Mouse (Mus musculus) hindbrain, embryonic 12.5 days (tissue): ENCODE measurements around the gene Ppp4r3a. TPM values are rescaled to one million over a fixed set of nuclear protein-coding genes. Genes with fewer than 3 reads are reported as not detected.
"Not testable (repeated sequence)": the region's sequence is repeated elsewhere in the genome, so short reads cannot be mapped to it uniquely, and the experiment has no call there.

Experiments
- ATAC-seq: fragments of 200-750 bp; cut with Nextera tagmentation; 2 replicates; pipeline ENCODE4 v1.8.0; 2017; ENCODE audit warnings: moderate TSS enrichment; ENCODE audit not compliant: low FRiP score
- H3K27ac ChIP-seq: fragments of 300-500 bp; sonication (generic); 2 replicates; pipeline ENCODE4 v1.5.1; 2016; ENCODE audit warnings: mild to moderate bottlenecking
- H3K27me3 ChIP-seq: fragments of 300-500 bp; sonication (generic); 2 replicates; pipeline ENCODE4 v1.6.1; 2016; ENCODE audit warnings: mild to moderate bottlenecking
- H3K36me3 ChIP-seq: fragments of 300-500 bp; sonication (generic); 2 replicates; pipeline ENCODE4 v1.6.1; 2016; ENCODE audit warnings: mild to moderate bottlenecking
- H3K4me1 ChIP-seq: fragments of 300-500 bp; sonication (generic); 2 replicates; pipeline ENCODE4 v1.6.1; 2016
- H3K4me2 ChIP-seq: fragments of 300-500 bp; sonication (generic); replicated peaks from 2 replicates; pipeline ENCODE4 v1.6.1; 2016; ENCODE audit warnings: mild to moderate bottlenecking
- H3K4me3 ChIP-seq: fragments of 300-500 bp; sonication (generic); 2 replicates; pipeline ENCODE4 v1.5.1; 2016; ENCODE audit warnings: mild to moderate bottlenecking
- H3K9ac ChIP-seq: fragments of 300-500 bp; sonication (generic); 2 replicates; pipeline ENCODE4 v1.6.1; 2016; ENCODE audit warnings: mild to moderate bottlenecking, moderate library complexity
- H3K9me3 ChIP-seq: fragments of 300-500 bp; sonication (generic); replicated peaks from 2 replicates; pipeline ENCODE4 v1.6.1; 2016; ENCODE audit warnings: mild to moderate bottlenecking
- WGBS: fragments of 180-500 bp; shearing (Covaris S2); methylation state at CpG from one replicate; pipeline ENCODE4 v1.1.7; 2016; 5-methylcytosine and 5-hydroxymethylcytosine counted together
- polyA plus RNA-seq: library from polyadenylated mRNA; unstranded; fragments of >200 nt; fragmentation: Nextera tagmentation; extraction: Ambion mirVana; gene quantifications from 2 replicates; pipeline ENCODE4 v1.2.1, GENCODE M21; 2016

The Ppp4r3a gene
- polyA plus RNA-seq, 1 experiment from 2014 or later, result 67.6 TPM

GRCm38 (mm10) chr12:101017971-101018371 lies 65.5 kb downstream of the Ppp4r3a start:
- Histone ChIP-seq H3K4me1 (peaks cover 55% of the 10 kb centered on the region), H3K27ac (peak overlapping the region; percentile 64), H3K27me3 (peaks cover 6% of the 10 kb centered on the region; the same call in 1 of the 2 replicates), H3K9me3 (0 out of 2 replicates have a peak, but pooled peaks cover 5% of the 10 kb centered on the region), H3K4me2 (peak overlapping the region; percentile 29; the same call in 1 of the 2 replicates), H3K36me3 (peaks cover 18% of the 10 kb centered on the region), H3K9ac (0 out of 2 replicates have a peak overlapping the region, but pooled peaks have one; percentile 4), H3K4me3 (no peak overlapping the region)
- 19% methylated on average over 6 of the region's 6 CpGs for WGBS
- ATAC-seq, result peak; percentile 10; the same call in 1 of the 2 replicates

- 31% methylated on average over 5 of the region's 5 CpGs for WGBS
- Histone ChIP-seq H3K9me3 (0 out of 2 replicates have a peak, but pooled peaks cover 5% of the 10 kb centered on the region), H3K9ac (no peak overlapping the region), H3K4me1 (peaks cover 63% of the 10 kb centered on the region), H3K27ac (no peak overlapping the region), H3K36me3 (peaks cover 11% of the 10 kb centered on the region), H3K27me3 (peaks cover 9% of the 10 kb centered on the region), H3K4me3 (no peak overlapping the region), H3K4me2 (no peak overlapping the region)
- ATAC-seq, result no peak
These were observed 67.0 kb downstream of the Ppp4r3a start for GRCm38 (mm10) chr12:101016412-101016928.

DNA sequence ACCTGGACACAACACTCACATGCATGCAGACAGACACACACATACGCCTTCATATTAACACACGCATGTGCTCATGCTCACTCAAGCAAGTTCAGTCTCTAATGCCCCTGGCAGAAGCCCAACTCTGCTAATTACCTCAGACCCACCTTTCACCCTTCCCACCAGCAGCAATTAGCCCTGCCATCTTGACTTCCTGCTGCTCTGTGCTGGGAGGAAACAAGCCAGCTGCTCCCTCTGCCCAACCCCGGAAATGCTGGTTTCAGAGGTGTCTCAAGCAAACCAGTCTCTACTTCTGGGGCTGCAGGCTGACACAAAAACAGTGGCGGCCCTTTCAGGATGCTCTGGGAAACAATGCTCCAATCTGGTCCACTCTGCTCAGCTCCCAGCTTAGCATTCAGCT lies 67.6 kb downstream of the Ppp4r3a start:
- Histone ChIP-seq H3K4me2 (no peak overlapping the region), H3K36me3 (peaks cover 7% of the 10 kb centered on the region; the same call in 1 of the 2 replicates), H3K9ac (no peak overlapping the region), H3K27me3 (peaks cover 9% of the 10 kb centered on the region), H3K4me3 (no peak overlapping the region), H3K27ac (0 out of 2 replicates have a peak overlapping the region, but pooled peaks have one; percentile 17), H3K9me3 (0 out of 2 replicates have a peak, but pooled peaks cover 5% of the 10 kb centered on the region), H3K4me1 (peaks cover 60% of the 10 kb centered on the region)
- ATAC-seq, result peak; percentile 20
- WGBS, result 45% methylated on average over 4 of the region's 4 CpGs

- no peak for ATAC-seq
- peaks cover 61% of the 10 kb centered on the region for H3K4me1 ChIP-seq
- H3K9me3 ChIP-seq, result 0 out of 2 replicates have a peak, but pooled peaks cover 5% of the 10 kb centered on the region
- no peak overlapping the region for H3K27ac ChIP-seq
- H3K9ac ChIP-seq, result no peak overlapping the region
- H3K4me2 ChIP-seq, result no peak overlapping the region
- no peaks in the 10 kb centered on the region; the same call in 1 of the 2 replicates for H3K36me3 ChIP-seq
- WGBS, result 88% methylated on average over 11 of the region's 11 CpGs
- H3K27me3 ChIP-seq, result peaks cover 9% of the 10 kb centered on the region
- no peak overlapping the region for H3K4me3 ChIP-seq
These were observed 68.3 kb downstream of the Ppp4r3a start for GRCm38 (mm10) chr12:101015165-101015560.

DNA sequence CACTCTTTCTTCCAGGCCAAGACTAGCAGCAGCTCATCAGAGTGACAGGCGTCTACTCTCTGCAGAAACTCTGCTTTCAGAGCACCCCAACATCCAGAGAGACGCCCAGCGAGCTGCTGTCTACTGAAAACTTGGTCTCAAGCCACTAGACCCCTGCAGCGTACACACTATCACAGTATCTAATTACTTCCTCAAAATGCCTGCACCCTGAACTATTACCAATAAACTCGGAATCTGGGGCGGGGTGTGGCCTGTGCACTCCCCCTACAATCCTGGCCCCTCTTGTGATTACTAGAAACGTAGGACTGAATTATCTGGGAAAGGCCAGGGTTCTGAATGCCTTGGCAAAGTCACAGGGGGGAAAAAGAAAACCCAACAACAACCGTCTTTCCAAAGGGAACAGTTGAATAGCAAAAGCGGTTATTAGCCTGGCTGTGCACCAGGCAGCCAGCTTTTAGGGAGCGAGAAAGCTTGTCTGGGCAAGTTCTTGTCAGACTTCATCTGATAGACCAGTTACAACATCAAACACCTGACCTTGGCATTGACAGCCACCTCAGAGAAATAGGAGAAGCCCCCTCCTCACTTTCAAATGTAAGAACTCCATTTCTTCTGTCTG lies 68.8 kb downstream of the Ppp4r3a start:
- H3K4me1 ChIP-seq, result peaks cover 61% of the 10 kb centered on the region
- peaks cover 9% of the 10 kb centered on the region for H3K27me3 ChIP-seq
- 83% methylated on average over 10 of the region's 10 CpGs for WGBS
- no peak overlapping the region for H3K4me3 ChIP-seq
- no peak overlapping the region for H3K4me2 ChIP-seq
- no peak overlapping the region for H3K9ac ChIP-seq
- H3K9me3 ChIP-seq, result no peaks in the 10 kb centered on the region
- no peak overlapping the region for H3K27ac ChIP-seq
- no peak for ATAC-seq
- no peaks in the 10 kb centered on the region for H3K36me3 ChIP-seq

DNA sequence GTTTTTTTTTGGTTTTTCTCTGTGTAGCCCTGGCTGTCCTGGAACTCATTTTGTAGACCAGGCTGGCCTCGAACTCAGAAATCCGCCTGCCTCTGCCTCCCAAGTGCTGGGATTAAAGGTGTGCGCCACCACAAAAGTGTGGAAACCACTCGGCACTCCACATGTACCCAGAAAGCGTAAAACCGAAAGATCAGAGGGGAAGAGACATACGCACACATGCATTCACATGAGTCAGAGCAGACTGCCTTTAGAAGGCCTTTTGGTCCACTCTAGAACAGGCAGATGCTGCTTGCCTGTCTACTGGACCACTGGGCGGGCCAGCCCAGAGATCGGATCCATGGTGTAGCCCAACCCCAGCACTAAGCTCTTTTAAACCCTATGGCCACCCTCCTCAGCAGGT lies 69.8 kb downstream of the Ppp4r3a start:
- WGBS, result 92% methylated on average over 9 of the region's 9 CpGs
- H3K4me1 ChIP-seq, result peaks cover 54% of the 10 kb centered on the region
- H3K9me3 ChIP-seq, H3K36me3 ChIP-seq, H3K27ac ChIP-seq, ATAC-seq, H3K4me2 ChIP-seq, H3K27me3 ChIP-seq, H3K4me3 ChIP-seq, H3K9ac ChIP-seq: not testable (repeated sequence)

DNA sequence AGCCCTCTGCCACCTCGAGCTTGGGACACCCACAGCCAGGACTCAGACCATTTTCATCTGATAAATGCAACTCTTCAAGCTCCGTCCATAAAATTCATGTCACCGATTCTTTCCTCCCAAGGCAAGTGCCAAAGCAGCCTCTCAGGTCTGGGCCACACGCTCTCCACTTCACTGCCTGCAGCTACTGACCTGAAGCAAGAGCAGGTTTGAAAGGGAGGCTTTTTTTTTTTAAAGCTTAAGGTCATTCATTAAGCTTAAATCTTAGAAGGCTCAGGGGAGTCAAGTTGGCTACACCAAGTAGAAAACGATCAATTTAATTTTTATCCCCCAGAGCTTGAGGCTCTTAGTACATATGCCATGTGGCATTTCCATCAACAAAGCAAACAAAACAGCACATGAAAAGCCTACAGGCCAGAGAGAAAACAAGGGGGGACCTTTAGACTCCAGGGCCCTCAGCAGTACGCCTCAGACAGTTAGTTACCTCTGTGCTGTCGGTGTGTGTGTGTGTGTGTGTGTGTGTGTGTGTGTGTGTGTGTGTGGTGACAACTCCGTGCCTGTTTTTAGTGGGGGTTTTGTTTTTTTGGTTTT lies 70.3 kb downstream of the Ppp4r3a start:
- H3K4me2 ChIP-seq, result no peak overlapping the region
- H3K9me3 ChIP-seq, result no peaks in the 10 kb centered on the region
- H3K4me3 ChIP-seq, result no peak overlapping the region
- H3K27ac ChIP-seq, result no peak overlapping the region
- ATAC-seq, result no peak
- H3K9ac ChIP-seq, result no peak overlapping the region
- WGBS, result 49% methylated on average over 8 of the region's 8 CpGs
- no peaks in the 10 kb centered on the region for H3K36me3 ChIP-seq
- peaks cover 54% of the 10 kb centered on the region for H3K4me1 ChIP-seq
- peaks cover 9% of the 10 kb centered on the region for H3K27me3 ChIP-seq

DNA sequence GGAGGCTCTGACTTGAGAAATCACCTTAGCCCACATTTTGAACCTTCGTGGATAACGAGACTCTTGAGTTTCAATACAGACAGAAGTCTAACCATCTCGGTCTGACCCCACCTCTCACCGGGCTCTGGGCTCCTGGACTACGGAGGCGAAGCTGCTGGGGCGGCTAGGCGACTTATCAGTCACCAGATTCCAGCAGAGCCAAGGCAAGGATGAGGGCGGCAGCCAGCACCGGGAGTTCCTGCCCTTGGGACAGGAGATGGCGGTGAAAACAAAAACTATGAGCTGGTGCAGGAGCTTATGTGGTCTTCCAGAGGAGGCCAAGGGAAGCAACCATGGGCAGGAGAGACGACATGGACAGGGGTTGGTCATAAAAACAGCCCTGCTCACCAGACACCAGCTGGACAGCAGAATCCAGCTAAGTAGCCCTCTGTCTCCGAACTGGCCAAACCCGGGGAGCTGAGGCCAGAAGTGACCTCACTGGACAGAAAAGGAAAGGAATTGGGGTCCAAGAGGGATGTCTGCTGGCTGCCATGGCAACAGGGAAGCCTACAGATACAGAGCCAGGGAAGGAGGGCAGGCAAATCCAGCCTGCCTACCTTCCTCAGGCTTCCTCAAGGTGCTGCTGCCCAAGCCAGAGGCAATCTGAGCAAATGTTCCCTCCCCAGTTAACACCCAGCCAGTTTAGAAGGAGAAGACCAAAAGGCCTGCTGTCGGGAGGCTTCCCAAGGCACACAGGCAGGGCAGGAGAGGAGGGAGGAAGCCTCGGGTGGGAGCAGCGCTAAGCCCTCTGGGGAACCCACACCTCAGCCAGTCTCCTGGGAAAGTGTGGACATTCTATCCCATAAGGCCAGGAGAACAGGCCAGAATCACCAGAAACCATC lies 71.1 kb downstream of the Ppp4r3a start:
- Histone ChIP-seq H3K27ac (no peak overlapping the region), H3K4me1 (peaks cover 54% of the 10 kb centered on the region), H3K4me2 (no peak overlapping the region), H3K4me3 (no peak overlapping the region), H3K36me3 (no peaks in the 10 kb centered on the region), H3K9me3 (no peaks in the 10 kb centered on the region), H3K9ac (no peak overlapping the region), H3K27me3 (peaks cover 9% of the 10 kb centered on the region)
- no peak for ATAC-seq
- 36% methylated on average over 17 of the region's 17 CpGs for WGBS

DNA sequence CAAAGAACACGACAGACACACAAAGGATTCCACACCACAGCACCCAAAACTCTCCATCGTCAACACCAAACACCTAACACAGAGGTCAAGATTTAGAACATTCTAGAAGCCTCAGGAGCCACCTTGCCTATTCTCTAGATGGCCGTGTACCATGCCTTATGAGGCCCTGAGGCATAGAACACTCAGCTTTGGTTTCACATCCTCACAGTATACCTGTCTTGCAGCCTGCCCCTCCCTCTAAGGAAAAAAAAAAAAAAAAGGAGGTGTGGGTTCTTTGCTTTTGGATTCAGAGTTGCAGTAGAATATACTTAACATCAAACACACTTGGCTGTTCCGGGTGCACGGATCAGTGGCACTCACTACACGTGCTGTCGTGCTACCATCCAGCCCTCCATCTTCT lies 72.5 kb downstream of the Ppp4r3a start:
- peaks cover 53% of the 10 kb centered on the region for H3K4me1 ChIP-seq

GRCm38 (mm10) chr12:101010148-101010920 lies 73.2 kb downstream of the Ppp4r3a start:
- 62% methylated on average over 10 of the region's 10 CpGs for WGBS
- H3K4me2 ChIP-seq, result no peak overlapping the region
- H3K4me3 ChIP-seq, result no peak overlapping the region
- no peak overlapping the region for H3K27ac ChIP-seq
- no peak for ATAC-seq
- H3K27me3 ChIP-seq, result peaks cover 9% of the 10 kb centered on the region
- H3K9me3 ChIP-seq, result no peaks in the 10 kb centered on the region
- peaks cover 54% of the 10 kb centered on the region for H3K4me1 ChIP-seq
- H3K36me3 ChIP-seq, result no peaks in the 10 kb centered on the region
- H3K9ac ChIP-seq, result no peak overlapping the region

More for the DNA sequence above, 72.5 kb downstream of the Ppp4r3a start:
- no peak overlapping the region for H3K9ac ChIP-seq
- H3K4me3 ChIP-seq, result no peak overlapping the region
- no peaks in the 10 kb centered on the region for H3K9me3 ChIP-seq
- no peaks in the 10 kb centered on the region for H3K36me3 ChIP-seq
- no peak overlapping the region for H3K27ac ChIP-seq
- H3K4me2 ChIP-seq, result no peak overlapping the region
- no peak for ATAC-seq
- peaks cover 9% of the 10 kb centered on the region for H3K27me3 ChIP-seq
- 92% methylated on average over 7 of the region's 7 CpGs for WGBS

- H3K27ac ChIP-seq, result no peak overlapping the region
- ATAC-seq, result no peak
- H3K4me3 ChIP-seq, result no peak overlapping the region
- no peaks in the 10 kb centered on the region for H3K9me3 ChIP-seq
- H3K4me1 ChIP-seq, result peaks cover 56% of the 10 kb centered on the region
- no peaks in the 10 kb centered on the region for H3K36me3 ChIP-seq
- WGBS, result 85% methylated on average over 4 of the region's 4 CpGs
- H3K9ac ChIP-seq, result no peak overlapping the region
- peaks cover 9% of the 10 kb centered on the region for H3K27me3 ChIP-seq
- H3K4me2 ChIP-seq, result no peak overlapping the region
These were observed 74.3 kb downstream of the Ppp4r3a start for GRCm38 (mm10) chr12:101009225-101009624.
